Mouse (Mus musculus) lung, postnatal 0 days (tissue): ENCODE measurements around the gene Gm10358. TPM values are rescaled to one million over a fixed set of nuclear protein-coding genes. Genes with fewer than 3 reads are reported as not detected.
"Not testable (repeated sequence)": the region's sequence is repeated elsewhere in the genome, so short reads cannot be mapped to it uniquely, and the experiment has no call there.

Source experiments
- ATAC-seq: fragments of 200-750 bp; cut with Nextera tagmentation; 2 replicates; pipeline ENCODE4 v1.8.0; 2017; ENCODE audit warnings: moderate library complexity
- DNase-seq: peaks from one replicate; pipeline ENCODE4 v3.0.0-alpha.2; 2016; ENCODE audit warnings: low spot score
- H3K27ac ChIP-seq: fragments of 300-500 bp; sonication (generic); 2 replicates; pipeline ENCODE4 v1.5.1; 2014; ENCODE audit warnings: antibody characterized with exemption, mild to moderate bottlenecking, low read length, mixed read lengths
- H3K27me3 ChIP-seq: fragments of 300-500 bp; sonication (generic); replicated peaks from 2 replicates; pipeline ENCODE4 v1.6.1; 2014; ENCODE audit warnings: low read length, mixed read lengths; ENCODE audit not compliant: insufficient read depth
- H3K36me3 ChIP-seq: fragments of 300-500 bp; sonication (generic); 2 replicates; pipeline ENCODE4 v1.6.1; 2014; ENCODE audit warnings: low read length, mixed read lengths; ENCODE audit not compliant: insufficient read depth
- H3K4me1 ChIP-seq: fragments of 300-500 bp; sonication (generic); 2 replicates; pipeline ENCODE4 v1.6.1; 2014; ENCODE audit warnings: antibody characterized with exemption, low read depth, low read length, mixed read lengths; ENCODE audit not compliant: insufficient read depth
- H3K4me2 ChIP-seq: fragments of 300-500 bp; sonication (generic); replicated peaks from 2 replicates; pipeline ENCODE4 v1.6.1; 2014; ENCODE audit warnings: low read depth, mild to moderate bottlenecking, low read length, moderate library complexity, mixed read lengths
- H3K4me3 ChIP-seq: fragments of 300-500 bp; sonication (generic); 2 replicates; pipeline ENCODE4 v1.5.1; 2014; ENCODE audit warnings: low read depth, low read length
- H3K9ac ChIP-seq: fragments of 300-500 bp; sonication (generic); replicated peaks from 2 replicates; pipeline ENCODE4 v1.6.1; 2014; ENCODE audit warnings: low read depth, mild to moderate bottlenecking
- H3K9me3 ChIP-seq: fragments of 300-500 bp; sonication (generic); 2 replicates; pipeline ENCODE4 v1.6.1; 2016; ENCODE audit warnings: low read length, mixed read lengths
- CTCF ChIP-seq: IDR thresholded peaks from 2 replicates; pipeline ENCODE4 v1.5.1; 2016; ENCODE audit warnings: antibody characterized with exemption, mild to moderate bottlenecking
- EP300 ChIP-seq: IDR thresholded peaks from 2 replicates; pipeline ENCODE4 v1.6.1; 2016; ENCODE audit warnings: antibody characterized with exemption, mild to moderate bottlenecking, control low read depth
- WGBS: fragments of 180-500 bp; shearing (Covaris S2); extraction: QIAGEN DNeasy Blood & Tissue Kit; methylation state at CpG from one replicate; pipeline ENCODE4 v1.1.7; 2014; 5-methylcytosine and 5-hydroxymethylcytosine counted together
- polyA plus RNA-seq: library from polyadenylated mRNA; unstranded; fragments of >200 nt; fragmentation: Nextera tagmentation; extraction: Ambion mirVana; gene quantifications from 2 replicates; pipeline ENCODE4 v1.2.1, GENCODE M21; 2015

Gm10358 gene
- polyA plus RNA-seq: not detected in 2 replicates

- WGBS: 100% methylated on average over 5 of the region's 5 CpGs
- TF ChIP-seq EP300 (no peak), CTCF (no peak)
- DNase-seq (no peak), ATAC-seq (no peak)
- Histone ChIP-seq H3K27ac (no peak within 1 kb of the TSS), H3K4me1 (no peaks in the 10 kb centered on the region), H3K36me3 (no peaks in the 10 kb centered on the region), H3K4me3 (no peak within 1 kb of the TSS), H3K27me3 (no peaks in the 10 kb centered on the region), H3K9ac (no peak within 1 kb of the TSS), H3K4me2 (no peak within 1 kb of the TSS), H3K9me3 (no peaks in the 10 kb centered on the region)
These were observed at the start of gene Gm10358 for GRCm38 (mm10) chr8:75406489-75406888. Gm10358 (minus strand) TSS chr8:75406589.

- Histone ChIP-seq H3K27ac (no peak within 1 kb of the TSS), H3K9ac (no peak within 1 kb of the TSS), H3K9me3 (no peaks in the 10 kb centered on the region), H3K4me3 (no peak within 1 kb of the TSS), H3K36me3 (no peaks in the 10 kb centered on the region), H3K4me2 (no peak within 1 kb of the TSS), H3K27me3 (no peaks in the 10 kb centered on the region), H3K4me1 (no peaks in the 10 kb centered on the region)
- WGBS: 76% methylated on average over 7 of the region's 7 CpGs
- ATAC-seq (no peak), DNase-seq (no peak)
- TF ChIP-seq EP300 (no peak), CTCF (no peak)
These were observed 42.0 kb upstream of the Gm10358 start, which contains the start of gene Iqcm for GRCm38 (mm10) chr8:75448394-75448793. Iqcm (plus strand) TSS chr8:75448694.

GRCm38 (mm10) chr8:75415696-75416095, 9.3 kb upstream of the Gm10358 start:
- not testable (repeated sequence) for DNase-seq, H3K27me3 ChIP-seq, H3K36me3 ChIP-seq, H3K4me3 ChIP-seq, H3K9ac ChIP-seq, H3K27ac ChIP-seq, ATAC-seq, H3K9me3 ChIP-seq, H3K4me2 ChIP-seq, H3K4me1 ChIP-seq
- WGBS: 73% methylated on average over 3 of the region's 3 CpGs

- no peak overlapping the region for H3K4me2 ChIP-seq
- no peak for TF ChIP-seq EP300
- no peak for ATAC-seq
- H3K27me3 ChIP-seq: no peaks in the 10 kb centered on the region
- no peak overlapping the region for H3K27ac ChIP-seq
- H3K9me3 ChIP-seq: no peaks in the 10 kb centered on the region
- H3K9ac ChIP-seq: no peak overlapping the region
- no peaks in the 10 kb centered on the region for H3K36me3 ChIP-seq
- H3K4me1 ChIP-seq: no peaks in the 10 kb centered on the region
- H3K4me3 ChIP-seq: no peak overlapping the region
- DNase-seq: no peak
- 72% methylated on average over 4 of the region's 4 CpGs for WGBS
These were observed 21.6 kb downstream of the Gm10358 start for GRCm38 (mm10) chr8:75384770-75385290.

GRCm38 (mm10) chr8:75375530-75376123, 30.8 kb downstream of the Gm10358 start:
- DNase-seq: no peak
- Histone ChIP-seq H3K27ac (no peak overlapping the region), H3K4me2 (no peak overlapping the region), H3K4me1 (no peaks in the 10 kb centered on the region), H3K36me3 (no peaks in the 10 kb centered on the region), H3K27me3 (no peaks in the 10 kb centered on the region), H3K9me3 (no peaks in the 10 kb centered on the region), H3K4me3 (no peak overlapping the region), H3K9ac (no peak overlapping the region)
- no peak for ATAC-seq
- TF ChIP-seq EP300 (no peak), CTCF (no peak)
- 78% methylated on average over 1 of the region's 1 CpGs for WGBS

GRCm38 (mm10) chr8:75372006-75372405, 34.4 kb downstream of the Gm10358 start:
- Histone ChIP-seq H3K9ac (no peak overlapping the region), H3K27me3 (no peaks in the 10 kb centered on the region), H3K4me2 (no peak overlapping the region), H3K27ac (no peak overlapping the region), H3K4me1 (no peaks in the 10 kb centered on the region), H3K36me3 (no peaks in the 10 kb centered on the region), H3K4me3 (no peak overlapping the region), H3K9me3 (no peaks in the 10 kb centered on the region)
- ATAC-seq (no peak), DNase-seq (no peak)
- WGBS: 79% methylated on average over 2 of the region's 2 CpGs
- no peak for TF ChIP-seq EP300
- no peak for TF ChIP-seq CTCF

Other genes starting within 250 kb of the Gm10358 start
- gene Rasd2, start 192.6 kb downstream of the Gm10358 start, polyA plus RNA-seq: 1.1 and 1.4 TPM in 2 replicates
- 0.07 and 0.08 TPM in 2 replicates for gene Iqcm, start 42.1 kb upstream of the Gm10358 start, polyA plus RNA-seq